Mouse (Mus musculus) megakaryocyte progenitor cell, adult 5-6 weeks (primary cell): ENCODE results near the gene Cd72. TPM values are rescaled to one million over a fixed set of nuclear protein-coding genes. Genes with fewer than 3 reads are reported as not detected.

ENCODE experiments used
- ATAC-seq: replicated peaks from 2 replicates; pipeline ENCODE4 v1.8.0; 2016; ENCODE audit warnings: mild to moderate bottlenecking, moderate TSS enrichment, inconsistent platforms; ENCODE audit not compliant: poor library complexity
- total RNA-seq, 2 experiments: library from RNA; stranded (forward) in 1 of 2; stranded (reverse) in 1 of 2; fragments of 157-497, 149-512 nt in 1 of 2; fragments of 200-1000 nt in 1 of 2; gene quantifications; 2 replicates each; pipeline versions ENCODE4 v1.2.3 to v1.2.4; 2015 to 2017

Cd72 gene
- total RNA-seq, 2 experiments from 2014 or later: 6.3 to 8.7 TPM

GRCm38 (mm10) chr4:43407071-43407920, 47.1 kb downstream of the Cd72 start:
- ATAC-seq: no peak

- ATAC-seq: peak; percentile 76
These were observed 48.1 kb downstream of the Cd72 start for GRCm38 (mm10) chr4:43406162-43406971.

- ATAC-seq: no peak
These were observed 49.7 kb downstream of the Cd72 start for GRCm38 (mm10) chr4:43404697-43405096.

- ATAC-seq: no peak
These were observed 52.2 kb downstream of the Cd72 start for GRCm38 (mm10) chr4:43402212-43402611.

- no peak for ATAC-seq
These were observed 52.9 kb downstream of the Cd72 start for GRCm38 (mm10) chr4:43401486-43401885.

GRCm38 (mm10) chr4:43400976-43401375, 53.5 kb downstream of the Cd72 start:
- no peak for ATAC-seq

GRCm38 (mm10) chr4:43399391-43400131, 54.9 kb downstream of the Cd72 start:
- no peak for ATAC-seq

- ATAC-seq: no peak
These were observed 55.5 kb downstream of the Cd72 start for GRCm38 (mm10) chr4:43398829-43399331.

GRCm38 (mm10) chr4:43398014-43398413, 56.4 kb downstream of the Cd72 start:
- no peak for ATAC-seq

Other genes with a start within 250 kb of the Cd72 start
- 0.15 TPM in 1 of 2 replicates, not detected in the other for gene Atp8b5, start 187.5 kb downstream of the Cd72 start, total RNA-seq (2015)
- 0.04 and 1.0 TPM in 2 replicates for gene Atp8b5, start 187.5 kb downstream of the Cd72 start, total RNA-seq (2017)
- 0.32 and 0.44 TPM in 2 replicates for gene Rusc2, start 72.6 kb downstream of the Cd72 start, total RNA-seq (2015)
- 0.61 and 0.71 TPM in 2 replicates for gene Rusc2, start 72.6 kb downstream of the Cd72 start, total RNA-seq (2017)
- gene Fam166b, start 25.5 kb downstream of the Cd72 start, total RNA-seq (2015): not detected in 2 replicates
- not detected in 2 replicates for gene Fam166b, start 25.5 kb downstream of the Cd72 start, total RNA-seq (2017)
- 5.2 and 6.3 TPM in 2 replicates for gene Tesk1, start 12.7 kb downstream of the Cd72 start, total RNA-seq (2015)
- 5.7 and 5.9 TPM in 2 replicates for gene Tesk1, start 12.7 kb downstream of the Cd72 start, total RNA-seq (2017)
- not detected in 2 replicates for gene Sit1, start 29.1 kb upstream of the Cd72 start, total RNA-seq (2015)
- gene Sit1, start 29.1 kb upstream of the Cd72 start, total RNA-seq (2017): not detected in 2 replicates
- gene Ccdc107, start 38.3 kb upstream of the Cd72 start, total RNA-seq (2015): 34.5 and 43.0 TPM in 2 replicates
- gene Ccdc107, start 38.3 kb upstream of the Cd72 start, total RNA-seq (2017): 49.6 and 53.9 TPM in 2 replicates
- 44.2 and 55.1 TPM in 2 replicates for gene Arhgef39, start 45.1 kb upstream of the Cd72 start, total RNA-seq (2015)
- 47.5 and 65.0 TPM in 2 replicates for gene Arhgef39, start 45.1 kb upstream of the Cd72 start, total RNA-seq (2017)
- 10.4 and 15.0 TPM in 2 replicates for gene Car9, start 52.3 kb upstream of the Cd72 start, total RNA-seq (2015)
- 4.0 and 10.5 TPM in 2 replicates for gene Car9, start 52.3 kb upstream of the Cd72 start, total RNA-seq (2017)
- gene Tpm2, start 69.1 kb upstream of the Cd72 start, total RNA-seq (2015): 0.56 and 3.0 TPM in 2 replicates
- gene Tpm2, start 69.1 kb upstream of the Cd72 start, total RNA-seq (2017): 3.8 and 5.8 TPM in 2 replicates
- 8.9 and 10.3 TPM in 2 replicates for gene Creb3, start 107.7 kb upstream of the Cd72 start, total RNA-seq (2015)
- gene Creb3, start 107.7 kb upstream of the Cd72 start, total RNA-seq (2017): 41.6 and 64.7 TPM in 2 replicates
- gene Tln1, start 108.1 kb upstream of the Cd72 start, total RNA-seq (2015): 125 and 138 TPM in 2 replicates
- gene Tln1, start 108.1 kb upstream of the Cd72 start, total RNA-seq (2017): 167 and 253 TPM in 2 replicates
- gene Rgp1, start 124.1 kb upstream of the Cd72 start, total RNA-seq (2015): 20.6 and 23.3 TPM in 2 replicates
- 8.7 and 14.5 TPM in 2 replicates for gene Rgp1, start 124.1 kb upstream of the Cd72 start, total RNA-seq (2017)
- 4.8 and 9.3 TPM in 2 replicates for gene Gba2, start 124.2 kb upstream of the Cd72 start, total RNA-seq (2015)
- 7.2 and 8.1 TPM in 2 replicates for gene Gba2, start 124.2 kb upstream of the Cd72 start, total RNA-seq (2017)
- not detected in 2 replicates for gene Msmp, start 129.9 kb upstream of the Cd72 start, total RNA-seq (2015)
- not detected in 2 replicates for gene Msmp, start 129.9 kb upstream of the Cd72 start, total RNA-seq (2017)
- gene Npr2, start 177.3 kb upstream of the Cd72 start, total RNA-seq (2015): 0.30 and 1.4 TPM in 2 replicates
- 0.21 and 1.3 TPM in 2 replicates for gene Npr2, start 177.3 kb upstream of the Cd72 start, total RNA-seq (2017)
- gene Spag8, start 199.0 kb upstream of the Cd72 start, total RNA-seq (2015): 0.22 TPM in 1 of 2 replicates, not detected in the other
- gene Spag8, start 199.0 kb upstream of the Cd72 start, total RNA-seq (2017): 0.71 TPM in 1 of 2 replicates, not detected in the other
- 36.5 and 52.7 TPM in 2 replicates for gene Hint2, start 201.8 kb upstream of the Cd72 start, total RNA-seq (2015)
- gene Hint2, start 201.8 kb upstream of the Cd72 start, total RNA-seq (2017): 43.1 and 58.6 TPM in 2 replicates
- 0.47 and 0.95 TPM in 2 replicates for gene Tmem8b, start 214.3 kb upstream of the Cd72 start, total RNA-seq (2015)
- gene Tmem8b, start 214.3 kb upstream of the Cd72 start, total RNA-seq (2017): 0.25 and 0.61 TPM in 2 replicates
- 0.07 TPM in 2 replicates for gene Fam221b, start 214.5 kb upstream of the Cd72 start, total RNA-seq (2015)
- gene Fam221b, start 214.5 kb upstream of the Cd72 start, total RNA-seq (2017): 0.44 and 0.62 TPM in 2 replicates
- not detected in 2 replicates for gene Olfr70, start 246.2 kb upstream of the Cd72 start, total RNA-seq (2015)
- gene Olfr70, start 246.2 kb upstream of the Cd72 start, total RNA-seq (2017): not detected in 2 replicates